Mouse (Mus musculus) heart, embryonic 12.5 days (tissue): ENCODE data around the gene Jag2. TPM values are rescaled to one million over a fixed set of nuclear protein-coding genes. Genes with fewer than 3 reads are reported as not detected.

Experiments used
- ATAC-seq: fragments of 200-750 bp; cut with Nextera tagmentation; 2 replicates; pipeline ENCODE4 v1.8.0; 2017; ENCODE audit warnings: moderate TSS enrichment, moderate library complexity; ENCODE audit not compliant: insufficient number of reproducible peaks, low FRiP score
- H3K27ac ChIP-seq: fragments of 300-500 bp; sonication (generic); 2 replicates; pipeline ENCODE4 v1.5.1; 2016; ENCODE audit warnings: mild to moderate bottlenecking, moderate library complexity; ENCODE audit not compliant: poor library complexity, severe bottlenecking
- H3K27me3 ChIP-seq: fragments of 300-500 bp; sonication (generic); replicated peaks from 2 replicates; pipeline ENCODE4 v1.6.1; 2016; ENCODE audit warnings: mild to moderate bottlenecking, moderate library complexity
- H3K36me3 ChIP-seq: fragments of 300-500 bp; sonication (generic); 2 replicates; pipeline ENCODE4 v1.6.1; 2016; ENCODE audit warnings: mild to moderate bottlenecking, moderate library complexity
- H3K4me1 ChIP-seq: fragments of 300-500 bp; sonication (generic); replicated peaks from 2 replicates; pipeline ENCODE4 v1.6.1; 2016; ENCODE audit warnings: mild to moderate bottlenecking
- H3K4me2 ChIP-seq: fragments of 300-500 bp; sonication (generic); 2 replicates; pipeline ENCODE4 v1.6.1; 2016; ENCODE audit warnings: mild to moderate bottlenecking, moderate library complexity
- H3K4me3 ChIP-seq: fragments of 300-500 bp; sonication (generic); 2 replicates; pipeline ENCODE4 v1.5.1; 2016; ENCODE audit warnings: mild to moderate bottlenecking
- H3K9ac ChIP-seq: fragments of 300-500 bp; sonication (generic); 2 replicates; pipeline ENCODE4 v1.6.1; 2016; ENCODE audit warnings: mild to moderate bottlenecking, moderate library complexity
- H3K9me3 ChIP-seq: fragments of 300-500 bp; sonication (generic); replicated peaks from 2 replicates; pipeline ENCODE4 v1.6.1; 2016; ENCODE audit warnings: mild to moderate bottlenecking, moderate library complexity
- WGBS: fragments of 180-500 bp; shearing (Covaris S2); methylation state at CpG from one replicate; pipeline ENCODE4 v1.1.7; 2016; 5-methylcytosine and 5-hydroxymethylcytosine counted together
- polyA plus RNA-seq: library from polyadenylated mRNA; unstranded; fragments of >200 nt; fragmentation: Nextera tagmentation; extraction: Ambion mirVana; gene quantifications from 2 replicates; pipeline ENCODE4 v1.2.1, GENCODE M21; 2016

Jag2 gene
- polyA plus RNA-seq, 1 experiment from 2014 or later: 2.6 TPM

GRCm38 (mm10) chr12:112900641-112901040 is 28.9 kb downstream of the Jag2 start:
- H3K27me3 ChIP-seq: peaks cover 18% of the 10 kb centered on the region; the same call in 1 of the 2 replicates
- peaks cover 13% of the 10 kb centered on the region for H3K4me1 ChIP-seq

GRCm38 (mm10) chr12:112898960-112899359 is 30.6 kb downstream of the Jag2 start:
- Histone ChIP-seq H3K4me1 (peaks cover 21% of the 10 kb centered on the region), H3K9me3 (no peaks in the 10 kb centered on the region), H3K4me3 (no peak overlapping the region), H3K27ac (no peak overlapping the region), H3K4me2 (no peak overlapping the region), H3K27me3 (peaks cover 21% of the 10 kb centered on the region), H3K9ac (no peak overlapping the region), H3K36me3 (no peaks in the 10 kb centered on the region)
- 64% methylated on average over 4 of the region's 4 CpGs for WGBS
- ATAC-seq: no peak

More at GRCm38 (mm10) chr12:112900641-112901040, 28.9 kb downstream of the Jag2 start:
- Histone ChIP-seq H3K4me2 (no peak overlapping the region), H3K36me3 (no peaks in the 10 kb centered on the region), H3K9me3 (no peaks in the 10 kb centered on the region), H3K4me3 (no peak overlapping the region), H3K9ac (no peak overlapping the region), H3K27ac (no peak overlapping the region)
- no peak for ATAC-seq
- 82% methylated on average over 9 of the region's 9 CpGs for WGBS

- H3K4me2 ChIP-seq: no peak overlapping the region
- H3K36me3 ChIP-seq: no peaks in the 10 kb centered on the region
- no peaks in the 10 kb centered on the region for H3K9me3 ChIP-seq
- WGBS: 70% methylated on average over 12 of the region's 12 CpGs
- peaks cover 17% of the 10 kb centered on the region for H3K4me1 ChIP-seq
- 0 out of 2 replicates have a peak overlapping the region, but pooled peaks have one; percentile 15 for H3K9ac ChIP-seq
- H3K27me3 ChIP-seq: peaks cover 26% of the 10 kb centered on the region
- no peak overlapping the region for H3K27ac ChIP-seq
- no peak overlapping the region for H3K4me3 ChIP-seq
- ATAC-seq: no peak
Measured at GRCm38 (mm10) chr12:112898351-112898750, 31.2 kb downstream of the Jag2 start.

- Histone ChIP-seq H3K36me3 (no peaks in the 10 kb centered on the region), H3K27ac (no peak overlapping the region), H3K9me3 (no peaks in the 10 kb centered on the region), H3K4me3 (no peak overlapping the region), H3K4me1 (peaks cover 17% of the 10 kb centered on the region), H3K27me3 (peaks cover 26% of the 10 kb centered on the region), H3K9ac (no peak overlapping the region), H3K4me2 (peak overlapping the region; percentile 48)
- peak; percentile 79 for ATAC-seq
- 33% methylated on average over 16 of the region's 16 CpGs for WGBS
Measured at GRCm38 (mm10) chr12:112897522-112898212, 31.9 kb downstream of the Jag2 start.

GRCm38 (mm10) chr12:112894969-112895368 is 34.6 kb downstream of the Jag2 start:
- no peak overlapping the region for H3K4me2 ChIP-seq

GRCm38 (mm10) chr12:112894303-112894884 is 35.2 kb downstream of the Jag2 start:
- no peaks in the 10 kb centered on the region for H3K36me3 ChIP-seq
- no peak overlapping the region for H3K4me2 ChIP-seq
- H3K9me3 ChIP-seq: no peaks in the 10 kb centered on the region
- H3K27ac ChIP-seq: no peak overlapping the region
- H3K4me3 ChIP-seq: no peak overlapping the region
- WGBS: 65% methylated on average over 11 of the region's 11 CpGs
- peaks cover 21% of the 10 kb centered on the region for H3K27me3 ChIP-seq
- H3K9ac ChIP-seq: no peak overlapping the region
- peaks cover 17% of the 10 kb centered on the region for H3K4me1 ChIP-seq
- ATAC-seq: no peak

More at GRCm38 (mm10) chr12:112894969-112895368, 34.6 kb downstream of the Jag2 start:
- WGBS: 41% methylated on average over 4 of the region's 4 CpGs
- Histone ChIP-seq H3K9me3 (no peaks in the 10 kb centered on the region), H3K27me3 (peaks cover 21% of the 10 kb centered on the region), H3K36me3 (no peaks in the 10 kb centered on the region), H3K4me1 (peaks cover 17% of the 10 kb centered on the region), H3K27ac (no peak overlapping the region), H3K4me3 (no peak overlapping the region), H3K9ac (no peak overlapping the region)
- no peak for ATAC-seq

- no peak overlapping the region for H3K27ac ChIP-seq
- H3K4me1 ChIP-seq: no peaks in the 10 kb centered on the region
- no peak overlapping the region for H3K9ac ChIP-seq
- peaks cover 7% of the 10 kb centered on the region; the same call in 1 of the 2 replicates for H3K9me3 ChIP-seq
- no peaks in the 10 kb centered on the region for H3K36me3 ChIP-seq
- peaks cover 24% of the 10 kb centered on the region for H3K27me3 ChIP-seq
- WGBS: 56% methylated on average over 7 of the region's 7 CpGs
- no peak overlapping the region for H3K4me3 ChIP-seq
- no peak overlapping the region for H3K4me2 ChIP-seq
- ATAC-seq: no peak
Measured at GRCm38 (mm10) chr12:112885465-112885864, 44.1 kb downstream of the Jag2 start.

- H3K27me3 ChIP-seq: peaks cover 64% of the 10 kb centered on the region
- H3K9ac ChIP-seq: no peak overlapping the region
- no peaks in the 10 kb centered on the region for H3K9me3 ChIP-seq
- no peak overlapping the region for H3K4me2 ChIP-seq
- no peak overlapping the region for H3K4me3 ChIP-seq
- peaks cover 17% of the 10 kb centered on the region for H3K4me1 ChIP-seq
- no peak overlapping the region for H3K27ac ChIP-seq
- no peaks in the 10 kb centered on the region for H3K36me3 ChIP-seq
- 66% methylated on average over 6 of the region's 6 CpGs for WGBS
- no peak for ATAC-seq
Measured at GRCm38 (mm10) chr12:112881301-112881815, 48.2 kb downstream of the Jag2 start.

- Histone ChIP-seq H3K36me3 (no peaks in the 10 kb centered on the region), H3K4me2 (no peak overlapping the region), H3K9ac (no peak overlapping the region), H3K4me1 (peaks cover 24% of the 10 kb centered on the region), H3K9me3 (no peaks in the 10 kb centered on the region), H3K4me3 (no peak overlapping the region), H3K27me3 (peaks cover 64% of the 10 kb centered on the region), H3K27ac (no peak overlapping the region)
- 67% methylated on average over 4 of the region's 4 CpGs for WGBS
- no peak for ATAC-seq
Measured at GRCm38 (mm10) chr12:112880661-112881060, 48.9 kb downstream of the Jag2 start.

GRCm38 (mm10) chr12:112879731-112880130 is 49.8 kb downstream of the Jag2 start:
- WGBS: 74% methylated on average over 5 of the region's 5 CpGs

GRCm38 (mm10) chr12:112877607-112878020 is 52.0 kb downstream of the Jag2 start:
- Histone ChIP-seq H3K4me3 (peak overlapping the region; percentile 46), H3K27me3 (peaks cover 85% of the 10 kb centered on the region), H3K4me2 (peak overlapping the region; percentile 79), H3K36me3 (no peaks in the 10 kb centered on the region), H3K4me1 (peaks cover 36% of the 10 kb centered on the region), H3K9me3 (no peaks in the 10 kb centered on the region), H3K9ac (peak overlapping the region; percentile 52), H3K27ac (no peak overlapping the region)
- ATAC-seq: no peak
- under 1% methylated on average over 35 of the region's 37 CpGs for WGBS

More at GRCm38 (mm10) chr12:112879731-112880130, 49.8 kb downstream of the Jag2 start:
- no peak for ATAC-seq
- Histone ChIP-seq H3K36me3 (no peaks in the 10 kb centered on the region), H3K27ac (no peak overlapping the region), H3K4me2 (no peak overlapping the region), H3K9me3 (no peaks in the 10 kb centered on the region), H3K27me3 (peaks cover 65% of the 10 kb centered on the region), H3K4me1 (peaks cover 24% of the 10 kb centered on the region), H3K4me3 (no peak overlapping the region), H3K9ac (no peak overlapping the region)
